Mouse (Mus musculus) T-cell, adult 2 months (primary cell): ENCODE measurements around the gene Ppp6r2.

Source experiments
- DNase-seq: peaks from one replicate; pipeline ENCODE4 v3.0.0; 2022; ENCODE audit warnings: low spot score

Ppp6r2 gene

GRCm38 (mm10) chr15:89309962-89310498 lies 98.7 kb downstream of the Ppp6r2 start:
- peak; percentile 88 for DNase-seq

DNA sequence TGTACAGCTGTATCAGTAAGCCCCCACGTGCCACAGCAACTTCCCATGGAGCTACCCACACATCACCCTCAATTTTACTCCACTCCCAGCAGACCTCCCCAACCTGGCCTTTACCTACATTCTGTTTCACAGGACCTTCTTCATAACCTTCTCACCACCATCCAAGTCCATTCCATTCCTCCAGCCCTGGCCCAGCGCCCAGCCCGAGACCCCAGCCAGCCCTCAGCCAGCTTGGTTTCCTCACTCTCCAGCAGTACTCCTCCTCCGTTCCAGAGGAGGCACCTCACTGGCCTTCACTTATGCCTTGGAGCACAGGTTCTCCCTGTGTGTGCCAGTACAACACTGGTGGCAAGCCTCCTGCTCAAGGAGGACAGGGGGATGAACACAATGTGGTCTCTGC lies 102.0 kb downstream of the Ppp6r2 start:
- no peak for DNase-seq

DNA sequence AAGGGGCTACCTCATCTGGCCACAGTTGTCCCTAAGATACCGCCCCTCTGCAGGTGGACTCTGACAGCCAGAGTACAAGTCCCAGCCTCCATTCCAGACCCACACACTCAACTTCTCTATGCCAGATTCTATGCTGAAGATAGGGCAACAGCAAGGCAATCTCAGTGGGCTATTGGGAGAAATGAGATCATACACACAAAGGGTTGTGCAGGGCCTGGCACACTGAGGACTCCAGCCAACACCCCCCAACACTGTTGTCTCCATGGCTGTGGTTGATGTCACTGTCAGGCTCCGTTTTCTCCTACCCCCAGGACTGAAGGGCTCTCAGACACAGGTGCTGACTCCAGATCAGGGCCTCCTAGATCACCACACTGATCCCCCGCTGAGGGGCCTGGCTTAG lies 102.8 kb downstream of the Ppp6r2 start:
- no peak for DNase-seq

DNA sequence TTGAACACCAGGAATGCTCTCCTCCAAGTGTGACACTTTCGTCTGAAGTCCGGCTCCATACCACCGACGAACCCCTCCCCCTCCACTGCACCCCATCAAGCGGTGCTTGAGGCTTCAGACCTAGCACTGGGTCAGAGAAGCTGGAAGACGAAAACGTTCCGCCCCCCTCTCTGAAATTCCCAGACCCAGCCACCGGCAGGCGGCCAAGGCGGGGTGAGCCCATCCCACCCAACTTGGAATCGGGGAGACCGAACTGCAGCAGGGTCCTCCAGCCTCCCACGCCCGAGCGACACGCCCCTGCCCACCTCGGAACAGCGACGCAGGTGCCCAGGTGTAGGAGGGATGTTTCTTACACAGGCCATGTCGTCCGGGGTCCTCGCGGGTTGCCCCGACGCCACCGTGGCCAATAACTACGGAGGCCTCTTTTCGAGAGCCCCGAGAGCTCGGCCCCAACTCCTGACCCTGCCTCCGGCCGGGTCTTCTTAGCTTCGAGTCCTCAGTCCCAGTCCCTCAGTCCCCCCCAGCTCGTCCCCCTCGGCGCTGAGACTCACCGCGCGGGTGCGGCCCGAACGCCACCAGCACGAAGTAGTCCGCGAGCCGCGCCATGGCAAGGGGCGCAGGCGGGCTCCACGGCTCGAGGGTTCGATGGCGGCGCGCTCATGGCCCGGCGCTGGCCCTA lies 103.3 kb downstream of the Ppp6r2 start:
- no peak for DNase-seq

DNA sequence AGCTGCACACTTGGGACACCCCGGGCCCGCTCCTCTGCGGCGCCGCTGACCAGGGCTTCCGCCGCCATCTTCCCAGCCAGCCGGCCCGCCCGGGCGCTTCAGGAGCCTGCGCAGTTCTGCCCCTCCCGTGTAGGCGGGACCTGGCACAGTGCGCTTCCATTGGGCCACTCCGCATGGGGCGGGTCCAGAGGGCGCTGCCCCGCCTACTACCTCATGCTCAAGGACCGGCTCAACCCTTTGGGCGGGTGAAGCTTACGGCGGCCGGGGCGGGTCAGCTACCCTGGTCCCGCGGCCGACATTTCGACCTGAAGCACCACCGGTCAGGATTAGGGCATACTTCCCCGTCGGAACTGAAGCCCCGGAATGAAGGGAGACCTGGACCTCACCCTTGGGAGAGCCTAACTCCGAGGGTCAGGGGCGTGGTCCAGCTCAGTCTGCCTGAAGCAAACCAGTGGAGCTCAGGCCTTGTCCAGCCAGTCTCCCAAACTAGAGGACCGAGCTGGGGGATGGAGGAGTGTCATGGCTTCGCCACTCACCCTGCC lies 103.9 kb downstream of the Ppp6r2 start, which contains the start of gene Sbf1:
Sbf1 (minus strand) TSS at position 122 of the 542 bp plus-strand sequence.
- peak; percentile 96 for DNase-seq

DNA sequence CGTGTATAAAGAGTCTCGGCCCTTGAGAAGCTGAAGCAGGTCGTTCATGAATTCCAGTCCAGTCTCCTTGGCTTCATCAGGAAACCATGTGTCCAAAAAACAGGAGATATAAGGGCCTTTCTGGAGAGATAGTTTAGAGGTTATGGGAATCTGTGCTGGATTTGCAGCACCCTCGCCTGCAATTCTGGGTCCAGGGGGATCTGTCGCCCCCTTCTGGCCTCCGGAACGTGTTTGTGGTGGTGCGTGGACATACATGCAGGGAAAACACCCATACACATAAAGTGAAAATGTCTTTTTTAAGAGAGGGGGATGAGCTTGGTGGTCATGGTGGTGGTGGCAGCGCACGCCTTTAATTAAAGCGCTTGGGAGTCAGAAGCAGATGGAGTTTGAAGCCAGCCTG lies 104.8 kb downstream of the Ppp6r2 start:
- DNase-seq, result no peak

DNA sequence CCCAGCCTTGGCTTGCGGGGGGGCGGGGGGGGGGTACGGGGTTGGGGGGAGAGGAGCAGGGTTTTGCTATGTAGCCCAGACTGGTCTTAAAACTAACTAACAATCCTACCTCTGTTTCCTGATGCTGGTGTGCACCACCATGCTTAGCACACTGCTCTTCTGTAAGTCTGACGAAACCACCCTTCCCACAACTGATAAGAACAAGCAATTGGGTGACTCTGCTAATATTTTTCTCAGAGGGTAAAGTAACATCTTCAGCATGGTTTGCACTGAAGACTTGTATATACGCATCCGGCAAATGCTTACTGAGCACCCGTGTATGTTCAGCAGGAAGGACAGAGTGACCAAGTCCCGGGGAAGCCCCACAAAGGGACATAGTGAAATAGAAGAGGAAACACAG lies 109.9 kb downstream of the Ppp6r2 start:
- no peak for DNase-seq

DNA sequence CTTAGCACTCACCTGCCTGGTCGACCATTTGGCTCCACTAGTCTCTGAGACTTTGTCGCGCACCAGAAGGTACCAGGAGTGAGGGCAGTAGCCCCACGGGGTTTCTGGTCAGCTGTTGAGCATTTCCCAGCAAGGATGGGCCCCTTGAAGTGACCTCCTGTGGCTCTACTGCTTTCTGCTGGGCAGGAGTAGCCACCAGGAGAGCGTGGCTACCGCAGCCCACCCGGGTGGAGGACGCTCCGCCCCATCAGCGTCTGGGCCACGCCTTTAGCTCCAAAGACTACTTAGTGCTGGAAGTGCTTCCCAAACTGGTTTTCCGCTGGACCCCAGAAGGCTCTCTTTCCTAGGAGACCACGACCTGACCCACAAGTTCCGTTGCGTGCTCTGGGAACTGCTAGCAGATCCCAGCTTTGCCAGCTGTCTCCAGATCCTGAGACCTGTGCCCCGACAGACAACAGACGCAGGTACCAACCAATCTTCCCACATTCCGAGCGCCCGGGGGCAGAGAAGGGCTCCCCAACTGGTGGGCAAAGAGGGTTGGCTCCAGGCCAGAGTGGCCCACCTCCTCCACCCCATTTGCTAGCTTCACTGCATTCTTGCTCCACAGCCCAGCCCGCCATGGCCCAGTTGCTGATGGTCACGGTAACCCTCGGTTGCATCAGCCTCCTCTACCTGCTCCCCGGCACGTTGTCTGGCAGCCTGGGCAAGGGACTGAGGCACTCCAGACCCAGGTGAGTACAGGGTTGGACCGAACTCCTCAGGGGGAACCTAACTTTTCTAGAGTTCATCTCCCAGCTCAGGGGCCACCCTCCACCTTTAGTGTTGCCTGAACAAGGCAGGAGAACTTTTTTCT lies 111.5 kb downstream of the Ppp6r2 start, which contains the start of gene Adm2:
Adm2 (plus strand) TSS at position 51 of the 853 bp plus-strand sequence.
- no peak for DNase-seq

DNA sequence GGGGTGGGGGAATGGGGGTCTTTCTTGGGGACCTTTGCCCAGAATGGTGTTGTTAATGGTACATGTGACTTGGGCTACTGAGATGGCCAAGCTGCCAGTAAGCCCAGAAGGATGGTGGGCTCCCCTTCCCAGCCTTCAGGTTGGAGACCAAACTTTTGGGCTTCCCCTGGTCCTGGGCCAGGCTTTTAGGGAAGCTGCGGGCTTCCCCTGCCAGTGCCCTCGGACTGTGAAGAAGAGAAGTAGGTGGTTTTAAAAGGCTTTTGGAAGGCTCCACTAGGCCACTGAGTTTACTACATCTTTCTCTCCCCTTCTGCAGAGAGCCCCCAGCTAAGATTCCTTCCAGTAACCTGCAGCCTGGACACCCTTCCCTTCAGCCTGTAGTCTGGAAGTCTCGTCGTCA lies 112.3 kb downstream of the Ppp6r2 start:
- no peak for DNase-seq

DNA sequence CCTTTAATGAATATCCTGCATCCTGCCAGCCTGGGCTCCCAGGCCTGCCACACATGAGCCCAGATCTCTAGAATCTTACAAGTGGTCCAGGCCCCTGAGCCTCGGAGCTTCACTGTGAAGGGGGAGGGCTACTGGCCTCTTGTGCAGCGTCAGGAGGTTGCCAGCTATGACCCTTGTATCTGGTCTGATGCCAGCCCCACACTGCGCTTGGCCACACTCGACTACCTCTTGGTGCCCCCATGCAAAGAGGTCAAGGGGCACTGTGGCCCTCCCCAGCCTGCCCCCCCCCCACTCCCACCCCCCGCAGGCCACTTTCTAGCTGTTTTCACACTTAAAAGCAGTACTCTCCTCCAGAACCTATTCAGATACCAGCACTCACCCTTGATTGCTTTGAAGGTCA lies 115.1 kb downstream of the Ppp6r2 start:
- DNase-seq, result no peak

- no peak for DNase-seq
Observed at GRCm38 (mm10) chr15:89334271-89334670, 122.9 kb downstream of the Ppp6r2 start, which contains the start of gene Miox. TSS of gene Miox (plus strand) at chr15:89334398.

GRCm38 (mm10) chr15:89334774-89335537 lies 123.6 kb downstream of the Ppp6r2 start:
- DNase-seq, result no peak

DNA sequence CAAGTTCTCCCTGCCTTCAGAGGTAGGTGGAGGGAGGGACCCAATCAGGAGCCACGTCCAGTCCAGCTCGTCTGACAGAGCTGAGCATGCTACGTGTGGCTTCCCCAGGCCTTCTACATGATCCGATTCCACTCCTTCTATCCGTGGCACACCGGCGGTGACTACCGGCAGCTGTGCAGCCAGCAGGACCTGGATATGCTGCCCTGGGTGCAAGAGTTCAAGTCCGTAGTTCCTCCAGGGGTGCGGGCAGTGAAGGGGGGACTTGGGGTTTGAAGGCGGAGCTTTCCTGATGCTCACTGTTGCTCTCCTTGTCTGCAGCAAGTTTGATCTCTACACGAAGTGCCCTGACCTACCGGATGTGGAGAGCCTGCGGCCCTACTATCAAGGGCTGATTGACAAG lies 125.1 kb downstream of the Ppp6r2 start:
- DNase-seq, result no peak
